In genomic region chr12:55586936-55587335, GRCm38 (mm10) we compare ENCODE assay signal across 4 mouse cellular contexts.
A peak's percentile ranks its signal among the peaks of the same experiment; 100 is the strongest.
DNase-seq lines count a peak whose midpoint lies in the region.

No protein-coding gene starts in this region.

- DNase-seq in ES-CJ7 (ENCODE audit: low read depth, low spot score) = peak; percentile 58
- DNase-seq in R1 (ENCODE audit: low read depth, low spot score) = peak; percentile 62
- peak; percentile 65 for DNase-seq in ZHBTc4 (ENCODE audit: low read depth, low spot score)
- DNase-seq in heart, adult 11 months = peak; percentile 82

Comparison
In these comparisons a context has a peak if more than half of its experiments do, and no peak if none do; other contexts are left out.
1. Peak in every context shown above with its lines: DNase-seq.